Mouse (Mus musculus): Measurements from ENCODE around the gene Rps19. TPM values are rescaled to one million over a fixed set of nuclear protein-coding genes. Genes with fewer than 3 reads are reported as not detected.
"Not testable (repeated sequence)": the region's sequence is repeated elsewhere in the genome, so short reads cannot be mapped to it uniquely, and the experiment has no call there.

Gene Rps19
- polyA plus RNA-seq, 1 experiment from 2014 or later = 2,235 TPM

DNA sequence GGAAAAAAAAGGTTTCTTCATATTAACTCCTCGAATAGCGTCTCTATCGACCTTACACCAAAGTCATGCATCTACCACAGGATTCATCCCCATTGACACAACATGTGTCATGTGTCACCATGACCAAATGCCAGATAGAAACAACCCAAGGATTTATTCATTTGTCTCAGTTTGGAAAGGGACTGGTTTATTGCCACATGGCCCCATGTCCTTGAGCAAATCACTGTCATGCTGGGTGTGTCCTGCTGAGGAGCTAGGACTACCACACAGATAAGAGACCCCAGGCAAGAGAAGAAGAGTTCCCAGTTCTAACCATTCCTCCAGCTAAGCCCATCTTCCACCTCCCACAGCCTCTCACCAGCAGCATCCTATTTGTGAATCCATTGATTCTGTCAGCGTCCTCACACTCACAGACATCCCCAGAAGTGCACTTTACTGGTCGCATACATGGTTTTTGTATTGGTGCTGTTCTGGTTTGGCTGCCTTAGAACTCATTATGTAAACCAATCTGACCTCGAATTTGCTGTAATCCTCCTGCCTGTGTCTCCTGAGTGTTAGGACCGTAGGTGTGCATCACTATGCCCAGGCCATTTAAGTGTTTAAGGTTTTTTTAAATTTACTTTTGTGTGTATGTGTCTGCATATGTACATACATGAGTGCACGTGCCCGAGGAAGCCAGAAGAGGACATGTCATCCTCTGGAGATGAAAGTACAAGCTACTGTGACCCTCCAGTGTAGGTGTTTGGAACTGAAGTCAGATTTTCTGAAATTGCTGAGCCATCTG is 1.6 kb upstream of the Rps19 start:
- H3K27ac ChIP-seq (replicated peaks) = no peak overlapping the region
- peaks cover 24% of the 10 kb centered on the region for H3K36me3 ChIP-seq (replicated peaks)
- no peak overlapping the region for H3K4me3 ChIP-seq
- no peaks in the 10 kb centered on the region for H3K9me3 ChIP-seq
- DNase-seq (ENCODE audit: low spot score) = no peak
- peaks cover 43% of the 10 kb centered on the region for H3K4me1 ChIP-seq
- no peaks in the 10 kb centered on the region for H3K27me3 ChIP-seq (replicated peaks; ENCODE audit: low read depth, poor library complexity, severe bottlenecking)
- 90% methylated on average over 9 of the region's 9 CpGs for WGBS

DNA sequence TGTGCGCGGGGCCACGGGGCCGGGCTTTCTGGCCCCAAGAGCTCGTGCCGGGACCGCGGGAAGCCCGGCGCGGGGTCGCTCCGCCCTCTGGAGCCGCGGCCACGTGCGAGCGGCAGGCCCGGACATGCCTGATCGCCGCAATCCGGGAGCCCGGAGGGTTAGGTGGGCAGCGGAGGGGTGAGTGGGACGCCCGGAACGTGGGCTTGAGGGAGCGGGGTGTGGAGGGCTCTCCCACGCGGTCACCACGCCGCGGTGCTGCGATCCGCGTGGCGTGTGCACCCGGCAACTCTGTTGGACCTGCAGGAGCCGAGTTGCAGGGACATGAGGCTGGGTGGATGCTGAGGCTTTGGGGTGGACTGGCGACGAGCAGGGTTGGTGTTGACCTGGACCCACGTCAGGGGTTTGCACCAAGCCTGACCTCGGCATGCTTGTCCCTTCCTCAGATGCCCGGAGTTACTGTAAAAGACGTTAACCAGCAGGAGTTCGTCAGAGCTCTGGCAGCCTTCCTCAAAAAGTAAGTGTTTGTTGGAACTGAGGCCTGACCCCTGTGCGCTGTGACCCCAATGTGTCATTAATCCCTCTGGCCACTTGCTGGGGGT is 621 bp downstream of the Rps19 start:
- Histone ChIP-seq H3K4me3 (peak overlapping the region; percentile 99), H3K27ac (replicated peaks) (peak overlapping the region; percentile 99), H3K36me3 (replicated peaks) (peaks cover 46% of the 10 kb centered on the region), H3K27me3 (replicated peaks; ENCODE audit: low read depth, poor library complexity, severe bottlenecking) (no peaks in the 10 kb centered on the region), H3K4me1 (peaks cover 34% of the 10 kb centered on the region), H3K9me3 (no peaks in the 10 kb centered on the region)
- DNase-seq (ENCODE audit: low spot score) = no peak
- WGBS = under 1% methylated on average over 47 of the region's 47 CpGs

- DNase-seq (ENCODE audit: low spot score) = no peak
- Histone ChIP-seq H3K27me3 (replicated peaks; ENCODE audit: low read depth, poor library complexity, severe bottlenecking) (no peaks in the 10 kb centered on the region), H3K27ac (replicated peaks) (peak overlapping the region; percentile 99), H3K36me3 (replicated peaks) (peaks cover 55% of the 10 kb centered on the region), H3K4me1 (peaks cover 28% of the 10 kb centered on the region), H3K4me3 (peak overlapping the region; percentile 99), H3K9me3 (no peaks in the 10 kb centered on the region)
- 47% methylated on average over 12 of the region's 12 CpGs for WGBS
These were observed 1.5 kb downstream of the Rps19 start for GRCm38 (mm10) chr7:24885468-24886307.

- Histone ChIP-seq H3K27me3 (replicated peaks; ENCODE audit: low read depth, poor library complexity, severe bottlenecking) (no peaks in the 10 kb centered on the region), H3K36me3 (replicated peaks) (peaks cover 61% of the 10 kb centered on the region), H3K9me3 (no peaks in the 10 kb centered on the region), H3K4me1 (peaks cover 28% of the 10 kb centered on the region), H3K27ac (replicated peaks) (peak overlapping the region; percentile 99), H3K4me3 (peak overlapping the region; percentile 99)
- no peak for DNase-seq (ENCODE audit: low spot score)
- 79% methylated on average over 4 of the region's 4 CpGs for WGBS
These were observed 2.1 kb downstream of the Rps19 start for GRCm38 (mm10) chr7:24886308-24886633.

GRCm38 (mm10) chr7:24887096-24887495 is 2.9 kb downstream of the Rps19 start:
- peaks cover 28% of the 10 kb centered on the region for H3K4me1 ChIP-seq
- no peaks in the 10 kb centered on the region for H3K9me3 ChIP-seq
- peaks cover 64% of the 10 kb centered on the region for H3K36me3 ChIP-seq (replicated peaks)
- DNase-seq (ENCODE audit: low spot score) = no peak
- H3K4me3 ChIP-seq = peak overlapping the region; percentile 99
- H3K27me3 ChIP-seq (replicated peaks; ENCODE audit: low read depth, poor library complexity, severe bottlenecking) = no peaks in the 10 kb centered on the region
- WGBS = 79% methylated on average over 4 of the region's 4 CpGs
- H3K27ac ChIP-seq (replicated peaks) = no peak overlapping the region

DNA sequence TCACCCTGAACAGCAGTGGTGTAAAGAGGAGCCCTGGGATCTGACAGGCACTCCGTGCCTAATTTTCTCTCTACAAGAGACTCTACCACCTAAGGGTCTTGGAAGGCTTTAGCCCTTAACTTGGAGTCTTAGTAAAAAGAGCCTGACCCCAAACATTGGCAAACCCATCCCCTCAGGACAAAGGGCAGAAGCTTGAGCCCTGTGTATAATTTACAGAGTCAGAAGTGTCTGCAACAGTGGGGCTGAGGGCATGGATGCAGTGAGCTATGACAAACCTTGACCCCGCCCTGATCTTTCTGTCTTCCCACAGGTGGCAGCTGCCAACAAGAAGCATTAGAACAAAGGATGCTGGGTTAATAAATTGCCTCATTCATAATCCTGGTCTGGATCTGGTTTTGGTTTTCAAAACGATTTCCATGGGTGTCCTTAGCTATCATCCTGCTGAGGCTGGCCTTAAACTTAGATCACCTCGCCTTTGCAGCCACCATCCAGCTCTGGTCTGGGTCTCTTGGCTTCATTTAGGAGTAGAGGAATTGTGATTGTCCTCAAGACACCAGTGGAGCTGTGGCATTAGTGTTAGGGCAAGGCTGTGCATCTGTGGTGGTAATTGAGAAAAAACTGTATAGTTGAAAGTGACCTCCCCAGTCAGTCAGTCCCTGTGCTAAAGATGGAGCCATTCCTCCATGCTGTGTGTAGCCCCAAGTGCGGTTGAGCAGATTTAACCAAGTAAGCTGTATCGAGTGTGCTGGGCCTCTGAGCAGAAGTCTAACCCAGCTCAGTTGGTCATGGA is 5.5 kb downstream of the Rps19 start:
- Histone ChIP-seq H3K4me3 (no peak overlapping the region), H3K4me1 (peaks cover 28% of the 10 kb centered on the region), H3K36me3 (replicated peaks) (peaks cover 68% of the 10 kb centered on the region), H3K27me3 (replicated peaks; ENCODE audit: low read depth, poor library complexity, severe bottlenecking) (no peaks in the 10 kb centered on the region), H3K27ac (replicated peaks) (0 out of 2 replicates have a peak overlapping the region, but pooled peaks have one; percentile 1), H3K9me3 (no peaks in the 10 kb centered on the region)
- no peak for DNase-seq (ENCODE audit: low spot score)
- 85% methylated on average over 6 of the region's 6 CpGs for WGBS

DNA sequence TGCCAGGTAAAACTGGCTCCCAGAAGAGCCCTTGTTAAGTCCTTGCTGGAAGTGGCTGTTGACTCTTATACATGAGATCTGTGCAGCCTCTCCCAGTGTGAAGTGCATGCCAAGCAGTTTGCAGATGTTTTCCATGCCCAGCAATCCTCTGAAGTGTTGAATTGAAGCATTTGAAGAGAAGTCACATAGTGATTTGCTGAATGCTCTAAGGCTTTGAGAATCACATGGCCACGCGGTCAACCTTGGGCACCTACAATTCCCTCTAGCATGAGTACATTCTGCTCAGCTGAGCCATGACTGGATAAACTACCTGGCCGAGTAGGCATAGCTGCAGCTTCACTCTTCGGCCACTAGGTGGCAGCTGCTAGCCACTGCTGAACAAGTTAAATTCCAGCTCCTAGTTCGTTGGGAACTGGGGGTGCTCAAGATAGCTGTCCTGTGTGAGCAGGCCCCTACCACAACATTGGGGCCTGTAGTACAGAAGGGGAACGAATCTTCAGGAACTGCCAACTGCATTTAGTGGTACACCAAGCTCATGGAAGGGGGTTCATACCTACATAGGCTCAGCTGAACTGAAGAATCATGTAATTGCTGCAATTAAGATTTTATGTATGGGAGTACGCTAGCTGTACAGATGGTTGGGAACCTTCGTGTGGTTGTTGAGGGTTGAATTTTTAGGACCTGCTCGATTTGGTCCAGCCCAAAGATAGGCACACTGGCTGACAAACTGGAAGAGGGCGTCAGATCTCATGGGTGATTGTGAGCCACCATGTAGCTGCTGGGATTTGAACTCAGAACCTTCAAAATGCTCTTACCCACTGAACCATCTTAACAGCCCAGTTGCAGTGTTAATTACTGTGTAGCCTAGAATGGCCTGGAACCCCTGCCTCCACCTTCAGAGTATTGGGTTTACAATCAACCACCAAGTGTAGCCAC is 6.4 kb downstream of the Rps19 start:
- Histone ChIP-seq H3K4me3 (no peak overlapping the region), H3K27me3 (replicated peaks; ENCODE audit: low read depth, poor library complexity, severe bottlenecking) (no peaks in the 10 kb centered on the region), H3K4me1 (peaks cover 25% of the 10 kb centered on the region), H3K9me3 (no peaks in the 10 kb centered on the region), H3K36me3 (replicated peaks) (peaks cover 64% of the 10 kb centered on the region), H3K27ac (replicated peaks) (0 out of 2 replicates have a peak overlapping the region, but pooled peaks have one; percentile 1)
- 31% methylated on average over 10 of the region's 10 CpGs for WGBS
- peak; percentile 75 for DNase-seq (ENCODE audit: low spot score)

DNA sequence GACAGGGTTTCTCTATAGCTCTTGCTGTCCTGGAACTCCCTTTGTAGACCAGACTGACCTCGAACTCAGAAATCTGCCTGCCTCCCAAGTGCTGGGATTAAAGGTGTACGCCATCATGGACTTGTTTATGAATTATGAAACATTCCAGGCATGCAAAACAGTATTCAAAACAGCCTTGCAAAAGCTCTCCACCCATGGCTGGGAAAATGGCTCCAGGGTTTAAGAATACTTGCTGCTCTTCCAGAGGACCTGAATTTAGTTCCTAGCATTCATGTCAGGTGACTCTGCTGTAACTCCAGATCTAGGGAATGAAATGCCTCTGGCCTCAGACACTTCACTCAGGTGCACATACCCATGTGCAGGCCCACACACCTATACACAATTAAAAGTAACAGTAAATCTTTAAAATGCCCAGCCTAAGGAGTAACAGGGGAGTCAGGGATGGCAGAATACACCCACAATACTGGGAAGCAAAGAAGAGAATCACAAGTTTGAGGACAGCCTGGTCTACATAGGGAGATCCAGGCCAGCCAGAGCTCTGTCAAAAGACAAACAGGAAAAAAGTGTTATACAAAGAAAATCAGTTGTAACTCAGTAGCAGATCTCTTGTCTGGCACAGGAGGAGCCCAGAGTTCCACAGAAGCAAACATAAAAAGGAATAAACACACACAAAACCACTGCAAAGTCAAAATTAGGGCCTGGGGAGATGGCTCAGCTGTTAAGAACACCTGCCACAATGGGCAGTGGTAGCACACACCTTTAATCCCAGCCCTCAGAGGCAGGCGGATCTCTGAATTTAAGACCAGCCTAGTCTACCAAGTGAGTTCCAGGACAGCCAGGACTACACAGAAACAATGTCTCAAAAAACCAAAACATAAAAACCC is 7.3 kb downstream of the Rps19 start:
- H3K27me3 ChIP-seq (replicated peaks; ENCODE audit: low read depth, poor library complexity, severe bottlenecking) = no peaks in the 10 kb centered on the region
- WGBS = 69% methylated on average over 3 of the region's 3 CpGs
- no peak overlapping the region for H3K27ac ChIP-seq (replicated peaks)
- H3K36me3 ChIP-seq (replicated peaks) = peaks cover 54% of the 10 kb centered on the region
- H3K9me3 ChIP-seq = no peaks in the 10 kb centered on the region
- no peak overlapping the region for H3K4me3 ChIP-seq
- peaks cover 16% of the 10 kb centered on the region for H3K4me1 ChIP-seq
- no peak for DNase-seq (ENCODE audit: low spot score)

- H3K27ac ChIP-seq (replicated peaks) = no peak overlapping the region
- 79% methylated on average over 2 of the region's 2 CpGs for WGBS
- DNase-seq (ENCODE audit: low spot score) = no peak
- H3K9me3 ChIP-seq = no peaks in the 10 kb centered on the region
- no peaks in the 10 kb centered on the region for H3K27me3 ChIP-seq (replicated peaks; ENCODE audit: low read depth, poor library complexity, severe bottlenecking)
- H3K36me3 ChIP-seq (replicated peaks) = peaks cover 48% of the 10 kb centered on the region
- H3K4me3 ChIP-seq = no peak overlapping the region
- peaks cover 10% of the 10 kb centered on the region for H3K4me1 ChIP-seq
These were observed 8.0 kb downstream of the Rps19 start for GRCm38 (mm10) chr7:24892125-24892583.

GRCm38 (mm10) chr7:24895749-24896148 is 11.6 kb downstream of the Rps19 start:
- H3K27me3 ChIP-seq (replicated peaks; ENCODE audit: low read depth, poor library complexity, severe bottlenecking); H3K27ac ChIP-seq (replicated peaks); H3K9me3 ChIP-seq; H3K4me3 ChIP-seq; H3K4me1 ChIP-seq; DNase-seq (ENCODE audit: low spot score): not testable (repeated sequence)
- 88% methylated on average over 2 of the region's 2 CpGs for WGBS
- H3K36me3 ChIP-seq (replicated peaks) = peaks cover 12% of the 10 kb centered on the region
